Mouse (Mus musculus): Measurements from ENCODE around the gene Styx.

The Styx gene

DNA sequence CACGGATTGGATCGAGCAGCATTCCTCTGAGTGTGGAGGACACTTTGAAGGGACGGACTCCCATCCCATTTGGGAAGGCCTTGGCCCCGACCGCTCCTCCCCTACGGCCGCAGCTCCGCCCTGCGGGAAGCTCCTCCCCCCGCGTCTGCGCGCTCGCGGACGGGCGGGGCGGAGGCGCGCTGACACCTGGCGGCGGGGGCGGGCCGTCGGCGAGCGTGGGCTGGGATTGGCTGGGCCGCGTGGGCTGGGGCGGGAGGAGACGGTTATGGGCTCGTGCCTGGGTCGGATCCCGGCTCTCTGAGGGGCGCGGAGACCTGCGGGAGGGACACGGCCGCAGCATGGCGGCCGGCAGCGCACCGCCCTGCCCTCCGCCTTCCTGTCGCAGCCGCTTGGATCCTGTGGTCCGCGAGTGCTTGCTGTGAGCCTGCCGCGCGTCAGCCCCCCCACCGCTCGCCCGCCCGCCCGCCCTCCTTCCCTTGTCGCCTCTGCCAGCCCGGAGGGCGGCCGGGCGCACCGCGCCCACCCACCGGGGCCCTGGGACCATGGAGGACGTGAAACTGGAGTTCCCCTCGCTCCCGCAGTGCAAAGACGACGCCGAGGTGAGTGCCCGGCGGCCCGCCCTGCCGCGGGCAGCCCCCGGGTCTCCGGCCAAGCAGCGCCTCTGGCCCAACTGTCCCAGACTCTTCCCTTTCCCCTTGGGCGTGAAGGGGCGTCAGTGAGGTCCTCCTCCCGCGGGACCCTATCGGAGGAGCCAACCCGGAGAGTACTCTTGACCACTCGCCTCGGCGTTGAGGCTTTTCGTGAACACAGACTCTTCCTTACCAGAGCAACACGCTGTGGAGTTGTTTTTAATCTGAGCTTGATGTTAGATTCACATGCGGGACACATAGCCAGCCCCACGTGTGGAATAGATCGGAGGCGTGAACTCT lies at the start of gene Styx:
Gene Styx, plus strand, starts transcription at position 163 of the 929 bp plus-strand sequence.
- in situ Hi-C loops (cut with MboI, MseI), result loop anchor here (5.0 kb wide), 1 partner anchor 36 kb away; no protein-coding TSS in a partner anchor

DNA sequence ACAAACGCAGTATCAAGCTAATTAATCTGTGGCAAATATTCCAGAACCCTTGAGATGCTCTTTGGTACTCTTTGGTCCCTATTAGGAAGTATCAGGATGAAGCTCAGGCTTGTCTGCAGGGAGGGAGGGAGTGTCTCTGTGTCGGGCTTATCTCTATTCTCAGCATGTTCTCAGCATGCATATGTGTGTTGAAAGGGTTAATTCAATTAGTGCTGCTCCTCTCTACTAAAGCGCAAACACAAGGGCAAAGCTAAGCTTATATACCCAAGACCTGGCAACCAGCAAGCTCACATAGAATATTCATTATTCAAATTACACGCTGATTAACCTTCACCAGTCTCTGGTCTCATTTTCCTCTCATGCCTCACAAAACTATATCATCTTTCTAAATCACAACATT lies 47.0 kb upstream of the Styx start:
- in situ Hi-C loops (cut with MboI, MseI), result no loop called here

DNA sequence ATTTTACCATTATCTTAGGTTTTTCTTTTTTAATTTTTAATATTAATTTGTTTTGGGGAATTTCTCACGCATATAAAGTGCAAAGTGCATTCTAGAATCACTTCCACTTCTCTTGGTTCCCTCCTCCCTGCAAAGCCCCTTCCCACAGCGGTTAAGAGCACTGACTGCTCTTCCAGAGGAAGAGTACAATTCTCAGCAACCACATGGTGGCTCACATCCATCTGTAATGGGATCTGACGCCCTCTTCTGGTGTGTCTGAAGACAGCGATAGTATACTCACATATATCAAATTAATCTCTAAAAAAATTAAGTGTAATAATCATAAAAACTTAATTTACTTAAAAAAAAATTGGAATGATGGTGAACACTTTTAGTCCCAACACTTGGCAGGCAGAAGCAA lies 46.5 kb upstream of the Styx start:
- in situ Hi-C loops (cut with MboI, MseI), result no loop called here

DNA sequence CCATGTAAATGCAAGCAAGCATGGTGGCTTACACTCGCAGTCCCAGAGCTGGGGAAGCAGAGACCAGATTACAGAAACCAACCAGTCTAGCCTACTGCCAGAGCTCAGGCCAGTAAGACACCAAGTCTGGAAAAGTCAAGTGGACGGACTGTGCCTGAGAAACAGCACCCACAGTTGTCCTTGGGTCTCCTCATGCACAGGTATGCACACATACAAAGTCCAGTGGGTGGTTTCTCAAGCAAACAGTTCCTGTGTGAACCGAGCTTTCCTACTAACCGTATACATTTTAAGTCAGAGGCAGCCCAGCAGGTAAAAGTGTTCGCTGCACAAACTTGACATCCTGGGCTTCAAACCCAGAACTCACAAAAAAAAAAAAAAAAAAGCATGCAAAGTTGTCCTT lies 45.0 kb upstream of the Styx start:
- in situ Hi-C loops (cut with MboI, MseI), result no loop called here

DNA sequence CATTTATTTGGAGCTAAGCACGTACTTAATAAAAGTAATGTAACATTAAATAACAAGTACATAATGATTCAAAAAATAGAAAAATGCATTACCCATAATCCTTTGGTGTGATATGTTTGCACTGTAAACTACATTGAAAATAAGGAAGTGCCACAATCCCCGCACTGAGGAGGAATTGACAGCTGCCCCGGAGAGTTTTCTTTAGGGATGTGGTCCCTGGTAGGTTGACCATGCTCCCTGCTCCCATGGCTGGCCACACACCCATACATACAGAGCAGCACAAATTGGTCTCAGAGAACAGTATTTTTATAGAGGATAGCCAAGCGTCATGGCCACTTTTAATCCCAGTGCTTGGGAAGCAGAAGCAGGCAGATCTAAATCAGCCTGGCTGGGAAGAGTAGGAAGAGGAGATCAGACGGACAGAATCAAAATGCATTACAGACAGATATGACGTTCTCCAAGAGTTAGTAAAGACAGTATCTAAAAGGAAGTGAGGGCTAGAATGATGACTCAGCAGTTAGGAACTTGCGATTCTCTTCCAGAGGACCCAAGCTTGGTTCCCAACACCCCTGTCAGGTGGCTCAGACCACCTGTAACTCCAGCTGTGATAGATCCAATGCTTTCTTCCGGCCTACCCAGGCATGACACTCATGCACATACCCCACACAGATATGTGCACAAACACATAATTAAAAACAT lies 43.1 kb upstream of the Styx start:
- in situ Hi-C loops (cut with MboI, MseI), result no loop called here

DNA sequence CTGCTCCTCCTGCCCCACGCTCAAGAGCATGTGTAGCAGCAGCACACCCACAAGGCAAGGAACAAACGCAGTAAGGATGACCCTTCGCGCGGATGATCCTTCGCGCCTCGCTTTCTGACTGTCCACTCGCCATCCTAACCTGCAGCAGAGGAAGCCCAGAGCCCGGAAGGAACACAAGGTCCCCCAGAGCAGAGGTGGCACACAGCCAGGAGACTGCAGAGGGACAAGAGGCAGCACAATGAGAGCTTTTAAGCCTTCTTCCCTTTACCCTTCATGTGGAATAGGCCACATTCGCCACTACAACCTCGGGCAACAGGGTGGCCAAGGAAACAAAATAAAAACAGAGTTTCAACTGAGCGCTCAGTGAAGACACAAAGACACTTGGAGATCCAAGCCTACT lies 41.2 kb upstream of the Styx start:
- in situ Hi-C loops (cut with MboI, MseI), result no loop called here

DNA sequence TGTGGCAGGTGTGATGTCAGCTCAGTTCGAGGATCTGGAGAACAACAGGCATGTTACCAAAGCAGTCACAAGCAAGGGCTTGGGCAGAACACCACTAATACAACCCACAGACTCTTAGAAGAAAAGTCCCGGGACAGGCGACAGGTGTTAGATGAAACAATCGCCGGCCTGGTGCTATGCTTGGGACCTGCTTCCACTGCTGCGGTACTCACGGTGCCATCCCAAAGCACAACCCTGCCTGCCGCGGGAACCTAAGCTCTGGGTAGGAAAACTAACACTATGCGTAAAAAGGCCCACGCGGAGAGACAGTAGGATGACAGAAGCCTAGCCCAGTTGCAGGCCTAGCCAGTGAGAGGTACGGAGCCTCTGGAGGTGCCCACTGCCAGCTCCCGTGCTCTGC lies 40.8 kb upstream of the Styx start:
- in situ Hi-C loops (cut with MboI, MseI), result no loop called here

DNA sequence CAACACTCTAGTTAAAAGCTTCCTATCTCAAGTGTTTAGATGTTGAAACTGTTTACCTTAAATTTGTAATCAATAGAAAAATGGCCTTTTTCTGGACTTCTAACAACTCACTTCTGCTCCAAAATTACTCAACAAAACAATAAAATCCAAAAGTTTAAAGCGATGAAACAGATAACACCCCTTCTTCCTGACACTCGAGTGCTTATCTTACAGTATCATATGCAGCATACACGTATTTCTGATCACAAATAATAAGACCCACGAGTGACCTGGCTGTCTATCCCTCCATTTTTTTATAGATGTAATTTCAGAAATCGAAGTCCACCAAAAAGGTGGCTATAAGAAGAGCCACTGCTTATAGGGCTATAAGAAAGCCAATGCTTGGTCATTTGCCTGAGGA lies 34.0 kb upstream of the Styx start:
- in situ Hi-C loops (cut with MboI, MseI), result no loop called here

DNA sequence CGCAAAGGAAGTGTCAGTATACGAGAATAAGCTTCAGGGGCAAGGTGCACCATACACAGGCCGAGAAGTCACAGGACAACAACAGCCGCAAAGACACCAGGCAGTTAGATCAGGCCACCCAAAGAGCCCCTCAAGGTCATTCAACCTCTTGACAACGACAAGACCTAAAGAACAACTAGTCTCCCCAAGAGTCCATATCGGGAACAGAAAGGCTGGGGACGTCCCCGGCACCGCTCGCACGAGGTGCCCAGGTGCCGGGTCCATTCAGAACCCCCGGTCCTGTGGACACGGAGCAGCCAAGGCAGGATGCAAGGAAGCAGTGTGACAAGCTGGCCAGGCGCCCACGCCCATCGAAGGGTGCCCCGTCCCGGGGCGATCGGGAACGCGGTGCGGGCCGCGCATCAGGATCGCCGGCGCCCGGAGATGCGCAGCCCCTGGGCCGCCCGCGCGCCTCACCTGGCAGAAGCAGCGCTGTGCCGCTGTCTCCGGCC lies 32.9 kb upstream of the Styx start:
- in situ Hi-C loops (cut with MboI, MseI), result no loop called here

DNA sequence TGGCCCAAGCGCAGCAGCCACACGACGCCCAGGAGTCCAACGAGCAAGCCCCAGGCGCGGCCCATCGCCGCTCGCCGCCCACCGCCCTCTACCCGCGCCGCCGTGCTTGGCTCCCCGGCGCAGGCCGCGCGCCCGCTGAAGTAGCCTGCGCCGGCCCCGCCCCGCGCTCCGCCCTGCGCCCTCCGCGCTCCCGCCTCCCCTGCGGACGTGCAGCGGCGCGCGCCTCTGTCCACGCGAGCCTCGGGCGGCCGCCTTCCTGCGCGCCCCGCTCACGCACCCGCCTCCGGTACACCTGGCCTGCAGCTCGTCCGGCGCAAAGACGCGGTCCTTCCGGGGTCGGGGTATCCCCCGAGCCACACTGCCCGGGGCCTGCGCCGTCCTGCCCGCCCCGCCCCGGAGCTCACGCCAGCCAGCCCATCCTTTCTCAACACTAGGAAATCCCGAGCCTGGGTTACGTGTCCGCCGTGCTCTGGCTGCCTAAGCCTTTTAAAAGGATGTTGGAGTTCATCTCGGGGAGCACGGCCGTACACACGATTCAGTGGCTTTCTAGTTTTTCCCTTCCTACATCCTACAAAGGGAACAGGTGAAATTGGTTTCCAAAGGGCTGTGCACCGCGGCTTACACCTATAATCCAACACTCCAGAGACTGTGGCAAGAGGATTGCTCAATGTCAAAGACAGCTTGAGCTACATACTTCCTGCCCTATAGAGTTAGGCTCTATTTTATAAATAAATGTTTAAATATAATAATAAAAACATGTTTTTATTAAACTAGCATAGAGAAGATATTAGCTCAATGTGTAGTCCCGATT lies 32.3 kb upstream of the Styx start, which contains the start of gene Ero1l:
Gene Ero1l, minus strand, starts transcription at position 346 of the 811 bp plus-strand sequence.
- in situ Hi-C loops (cut with MboI, MseI), result no loop called here

DNA sequence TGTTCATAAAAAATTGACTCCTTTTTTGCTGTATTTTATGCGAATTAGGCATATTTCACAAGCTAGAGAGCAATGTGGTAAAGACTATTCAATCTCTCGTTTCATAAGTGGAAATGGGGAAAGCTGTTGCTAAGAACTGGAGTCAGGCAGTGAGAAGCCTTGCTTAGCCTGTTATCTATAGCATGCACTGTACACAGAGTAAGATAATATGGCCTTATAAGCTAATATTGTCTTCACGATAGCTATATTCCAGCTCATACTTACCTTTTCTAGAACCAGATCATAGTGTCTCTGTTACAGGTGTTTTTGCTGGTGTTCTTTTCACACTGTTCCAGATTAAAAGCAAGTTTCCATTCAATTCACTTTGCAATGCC lies 31.7 kb upstream of the Styx start:
- in situ Hi-C loops (cut with MboI, MseI), result no loop called here

DNA sequence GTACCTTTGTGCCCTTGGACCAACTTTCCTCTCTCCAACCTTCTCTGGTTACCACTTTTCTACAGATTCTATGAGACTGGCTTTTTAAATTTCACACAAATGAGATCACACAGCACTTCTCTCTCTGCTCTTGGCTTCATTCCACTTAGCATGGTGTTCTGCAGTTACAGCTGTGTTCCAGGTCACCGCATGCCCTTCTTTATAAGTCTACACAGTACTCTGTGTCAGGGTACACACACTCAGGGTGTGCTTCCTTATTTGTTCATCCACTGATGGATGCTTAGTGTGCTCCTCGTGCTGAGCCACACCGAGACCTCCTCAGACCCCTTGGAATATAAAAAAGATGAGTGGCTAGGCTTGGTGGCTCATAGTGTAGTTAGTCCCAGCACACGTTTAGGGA lies 30.8 kb upstream of the Styx start:
- in situ Hi-C loops (cut with MboI, MseI), result no loop called here

DNA sequence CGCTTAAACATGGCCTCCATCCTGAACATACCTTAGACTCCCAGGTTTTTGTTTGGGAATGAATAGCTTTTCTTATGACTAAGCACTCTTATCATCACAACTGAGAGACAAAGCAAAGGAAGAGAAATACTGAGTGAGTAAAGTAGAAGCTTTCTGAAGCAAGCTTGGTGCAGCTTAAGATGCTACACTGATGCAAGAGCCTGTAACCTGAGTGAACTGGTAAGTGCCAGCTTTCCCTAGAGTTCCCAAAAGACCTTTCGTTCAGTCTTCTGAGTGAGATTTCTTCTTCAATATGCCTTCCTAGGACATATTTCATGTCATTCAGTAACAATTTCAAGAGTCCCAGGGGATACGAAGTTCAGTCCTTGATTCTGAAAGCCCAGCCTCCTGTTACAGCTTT lies 29.8 kb upstream of the Styx start:
- in situ Hi-C loops (cut with MboI, MseI), result no loop called here

DNA sequence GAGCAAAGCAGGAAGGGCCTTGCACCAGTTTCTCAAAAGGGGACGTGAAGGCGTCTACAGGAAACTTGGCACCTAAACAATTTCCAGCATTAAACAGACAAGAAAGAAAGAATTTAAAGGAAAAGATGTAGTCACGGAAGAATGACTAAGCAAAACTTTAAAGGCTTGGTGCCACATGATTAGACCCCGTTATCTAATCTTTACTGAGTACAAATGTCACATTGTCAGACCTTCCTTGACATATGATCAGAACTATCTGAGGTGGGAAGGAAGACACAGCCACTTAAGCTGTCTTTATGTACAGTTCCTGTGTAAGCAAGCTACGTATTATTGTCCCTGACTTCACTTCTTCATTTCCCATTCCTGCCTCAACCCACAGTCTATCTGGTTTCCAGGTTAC lies 29.3 kb upstream of the Styx start:
- in situ Hi-C loops (cut with MboI, MseI), result no loop called here

DNA sequence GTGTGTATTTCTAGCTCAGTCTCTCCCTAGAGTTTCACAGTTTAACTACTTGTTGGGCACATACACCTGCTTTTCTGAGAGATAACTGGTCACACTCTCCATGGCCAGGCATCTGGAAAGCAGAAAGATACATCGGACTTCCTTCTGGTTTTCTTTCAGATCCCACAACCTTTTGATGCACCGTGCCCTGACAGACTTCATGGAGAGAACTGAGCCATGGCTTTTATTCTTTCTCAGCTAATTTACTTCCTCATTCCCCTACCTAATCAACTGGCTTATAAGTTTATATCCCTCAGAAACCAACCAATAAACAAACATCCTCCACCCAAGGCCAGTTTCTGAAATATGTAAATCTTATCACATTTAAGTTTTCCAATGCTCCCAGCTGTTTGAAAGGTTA lies 28.4 kb upstream of the Styx start:
- in situ Hi-C loops (cut with MboI, MseI), result no loop called here

DNA sequence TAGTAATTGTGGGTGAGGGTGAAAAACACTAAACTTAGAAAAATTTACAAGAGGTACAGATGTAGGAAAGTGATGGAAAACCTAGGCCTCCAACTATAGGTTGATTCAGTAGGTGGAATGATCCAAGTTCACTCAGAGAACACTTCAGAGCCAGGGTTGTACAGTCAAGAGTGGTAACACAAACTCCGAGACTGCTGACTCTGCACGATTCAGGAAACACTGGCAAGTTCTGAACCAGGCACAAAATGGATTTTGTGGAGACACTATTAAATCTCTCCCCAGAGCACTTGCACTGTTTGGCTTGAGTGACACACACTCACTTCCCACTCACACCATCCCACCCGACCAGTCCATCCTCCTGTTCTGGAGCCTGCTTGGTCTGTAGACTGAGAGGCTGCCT lies 27.6 kb upstream of the Styx start:
- in situ Hi-C loops (cut with MboI, MseI), result no loop called here

DNA sequence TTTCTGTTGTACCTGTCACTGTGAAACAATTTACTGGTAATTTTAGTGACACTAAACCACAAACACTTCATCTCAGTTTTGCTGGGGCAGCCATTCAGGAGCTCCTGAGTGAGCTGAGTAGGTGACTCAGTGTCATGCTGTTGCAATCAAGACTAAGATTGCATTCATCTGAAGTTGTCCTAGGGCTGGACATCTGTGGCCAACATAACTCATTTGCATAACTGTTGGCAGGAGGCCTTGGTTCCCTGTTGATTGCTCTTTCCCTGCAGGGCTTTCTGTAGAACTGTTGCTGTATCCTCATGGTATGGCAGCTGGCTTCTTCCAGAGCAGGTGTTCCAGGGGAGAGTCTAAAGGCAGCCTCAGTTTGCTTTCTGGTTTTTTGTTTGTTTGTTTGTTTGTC lies 25.4 kb upstream of the Styx start:
- in situ Hi-C loops (cut with MboI, MseI), result no loop called here

DNA sequence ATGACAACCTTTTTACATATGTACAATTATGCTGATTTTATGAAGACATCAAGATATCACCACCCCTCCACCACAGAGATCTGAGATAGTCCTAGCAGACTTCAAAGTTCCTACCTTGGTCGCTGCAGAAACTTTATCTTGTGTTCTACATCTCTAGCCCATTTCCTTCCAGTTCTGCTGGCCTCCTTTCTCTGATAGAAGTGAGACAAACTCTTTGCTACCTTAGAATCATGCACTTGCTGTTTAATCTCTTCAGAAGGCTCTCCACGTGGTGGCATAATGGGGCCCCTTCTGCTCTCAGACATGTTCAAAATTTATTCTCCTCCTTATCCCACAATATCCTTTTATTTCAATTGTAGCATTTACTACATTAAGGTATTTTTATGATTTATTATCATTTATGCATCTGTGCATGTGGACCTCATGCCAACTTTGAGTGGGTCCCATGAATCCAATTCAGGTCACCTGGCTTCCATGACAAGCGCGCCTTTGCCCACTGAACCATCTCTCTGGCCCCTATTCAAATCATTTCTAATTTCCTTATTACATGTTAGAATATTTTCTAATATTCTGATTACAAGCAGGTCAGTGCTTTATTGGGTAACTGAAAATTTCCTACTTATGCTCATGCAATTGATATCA lies 22.7 kb upstream of the Styx start:
- in situ Hi-C loops (cut with MboI, MseI), result no loop called here

DNA sequence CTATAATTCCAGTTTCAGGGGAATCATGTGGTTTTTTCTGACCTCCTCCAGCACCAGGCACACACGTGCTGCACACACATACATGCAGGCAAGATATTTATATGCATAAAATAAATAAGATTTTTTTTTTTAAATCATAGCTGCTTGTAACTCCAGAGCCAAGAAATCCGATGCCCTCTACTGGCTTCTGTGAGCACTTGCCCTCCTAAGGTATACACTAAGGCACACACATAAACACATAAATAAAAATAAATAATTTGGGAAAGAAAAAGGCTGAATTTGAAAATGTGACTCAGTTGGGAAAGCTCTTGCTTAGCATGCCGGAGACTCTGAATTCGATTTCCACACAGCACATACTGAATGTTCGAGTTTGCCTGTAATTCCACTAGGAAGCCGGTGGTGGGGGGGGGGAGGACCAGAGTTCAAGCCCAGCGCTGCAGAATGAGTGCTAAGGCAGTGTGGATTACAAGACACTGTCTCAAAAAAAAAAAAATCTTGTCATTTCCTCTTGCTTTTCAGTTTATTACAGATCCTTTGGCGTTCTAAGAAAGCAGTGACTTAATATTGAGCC lies 21.8 kb upstream of the Styx start:
- in situ Hi-C loops (cut with MboI, MseI), result no loop called here

DNA sequence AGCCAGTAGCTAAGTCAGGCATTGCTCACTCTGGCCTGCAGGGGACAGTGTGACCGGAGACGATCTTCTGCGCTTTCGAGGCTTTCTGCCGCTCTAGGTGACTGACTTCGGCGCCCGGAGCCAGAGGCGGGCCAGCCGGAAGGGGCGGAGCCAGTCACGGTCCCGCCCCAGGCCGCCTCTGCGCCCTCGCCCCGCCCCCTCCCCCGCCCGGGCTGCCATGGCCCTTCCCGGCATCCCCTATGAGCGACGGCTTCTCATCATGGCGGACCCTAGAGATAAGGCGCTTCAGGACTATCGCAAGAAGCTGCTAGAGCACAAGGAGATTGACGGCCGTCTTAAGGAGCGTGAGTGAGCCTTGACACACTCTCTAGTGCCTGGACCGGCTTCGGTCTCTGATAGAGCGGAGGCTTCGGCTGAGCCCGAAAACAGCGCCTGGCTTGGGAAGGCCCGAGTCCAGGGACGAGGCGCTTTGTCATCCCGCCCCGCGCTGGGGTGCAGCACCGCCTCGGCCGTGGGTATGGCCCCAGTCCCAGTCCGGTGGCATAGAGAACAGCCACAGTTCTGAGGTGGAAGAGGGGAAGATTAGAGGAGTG lies 21.2 kb upstream of the Styx start, which contains the start of gene Psmc6:
Gene Psmc6, plus strand, starts transcription at position 200 of the 593 bp plus-strand sequence.
- in situ Hi-C loops (cut with MboI, MseI), result no loop called here

Measured in T-helper 1 cell (primary cell).